Mouse (Mus musculus) thymus, adult 2 months (tissue): ENCODE results near the gene Cdc42bpg. TPM values are rescaled to one million over a fixed set of nuclear protein-coding genes. Genes with fewer than 3 reads are reported as not detected.
"Not testable (repeated sequence)": the region's sequence is repeated elsewhere in the genome, so short reads cannot be mapped to it uniquely, and the experiment has no call there.

Experiments
- DNase-seq: peaks from one replicate; pipeline ENCODE4 v3.0.0; 2021
- H3K27ac ChIP-seq: fragments of 200-500 bp; 2 replicates; pipeline ENCODE4 v1.5.1; 2012; ENCODE audit warnings: low read length, control low read depth; ENCODE audit not compliant: control insufficient read depth, insufficient read depth
- H3K27me3 ChIP-seq: fragments of 200-500 bp; 2 replicates; pipeline ENCODE4 v1.6.1; 2012; ENCODE audit warnings: mild to moderate bottlenecking, low read length, moderate library complexity, mixed read lengths; ENCODE audit not compliant: control insufficient read depth, insufficient read depth
- H3K36me3 ChIP-seq: fragments of 200-500 bp; 2 replicates; pipeline ENCODE4 v1.6.1; 2012; ENCODE audit warnings: mild to moderate bottlenecking, low read length, moderate library complexity; ENCODE audit not compliant: control insufficient read depth, insufficient read depth
- H3K4me1 ChIP-seq: fragments of 200-500 bp; replicated peaks from 2 replicates; pipeline ENCODE4 v1.6.1; 2012; ENCODE audit warnings: low read length; ENCODE audit not compliant: control insufficient read depth, insufficient read depth
- H3K4me3 ChIP-seq: fragments of 200-500 bp; 2 replicates; pipeline ENCODE4 v1.5.1; 2012; ENCODE audit warnings: mild to moderate bottlenecking, low read length, control low read depth, moderate library complexity; ENCODE audit not compliant: control insufficient read depth, insufficient read depth
- CTCF ChIP-seq: fragments of 200-500 bp; IDR thresholded peaks from 2 replicates; pipeline ENCODE4 v1.5.1; 2012; ENCODE audit warnings: mild to moderate bottlenecking, control low read depth, low read length, moderate library complexity, borderline replicate concordance; ENCODE audit not compliant: control insufficient read depth, poor library complexity, insufficient read depth; ENCODE audit errors: extremely low read depth
- POLR2A ChIP-seq: fragments of 200-500 bp; IDR thresholded peaks from 2 replicates; pipeline ENCODE4 v1.6.1; 2012; ENCODE audit warnings: mild to moderate bottlenecking, low read length, control low read depth, moderate library complexity; ENCODE audit not compliant: control insufficient read depth, poor library complexity, insufficient read depth; ENCODE audit errors: extremely low read depth
- WGBS: fragments of 180-500 bp; shearing (Covaris S2); methylation state at CpG from one replicate; pipeline ENCODE4 v1.1.7; 2018; 5-methylcytosine and 5-hydroxymethylcytosine counted together
- polyA plus RNA-seq: library from polyadenylated mRNA; depleted of rRNA; stranded (reverse); fragments of >200 nt; gene quantifications from 2 replicates; pipeline ENCODE4 v1.2.3, GENCODE M21; 2012

Gene Cdc42bpg
- polyA plus RNA-seq, 1 experiment, result 12.9 TPM

GRCm38 (mm10) chr19:6286434-6287401, 19.5 kb upstream of the Cdc42bpg start:
- TF ChIP-seq POLR2A (no peak), CTCF (no peak)
- Histone ChIP-seq H3K4me1 (peaks cover 34% of the 10 kb centered on the region), H3K36me3 (no peaks in the 10 kb centered on the region; the same call in 1 of the 2 replicates), H3K27ac (no peak overlapping the region), H3K27me3 (no peaks in the 10 kb centered on the region), H3K4me3 (no peak overlapping the region)
- 60% methylated on average over 19 of the region's 19 CpGs for WGBS
- no peak for DNase-seq

- H3K36me3 ChIP-seq, result no peaks in the 10 kb centered on the region
- H3K27me3 ChIP-seq, result no peaks in the 10 kb centered on the region
- peak overlapping the region; percentile 18; the same call in 1 of the 2 replicates for H3K27ac ChIP-seq
- 55% methylated on average over 13 of the region's 13 CpGs for WGBS
- no peak for DNase-seq
- TF ChIP-seq POLR2A (no peak), CTCF (no peak)
- no peak overlapping the region for H3K4me3 ChIP-seq
- peaks cover 36% of the 10 kb centered on the region for H3K4me1 ChIP-seq
Measured at GRCm38 (mm10) chr19:6288236-6288894, 17.9 kb upstream of the Cdc42bpg start.

- Histone ChIP-seq H3K4me3 (no peak overlapping the region), H3K4me1 (peaks cover 36% of the 10 kb centered on the region), H3K27ac (no peak overlapping the region), H3K36me3 (no peaks in the 10 kb centered on the region), H3K27me3 (no peaks in the 10 kb centered on the region)
- no peak for DNase-seq
- WGBS, result 91% methylated on average over 14 of the region's 14 CpGs
- no peak for TF ChIP-seq POLR2A
- TF ChIP-seq CTCF, result no peak
Measured at GRCm38 (mm10) chr19:6289696-6290238, 16.5 kb upstream of the Cdc42bpg start.

- DNase-seq, H3K27ac ChIP-seq, H3K4me3 ChIP-seq, H3K27me3 ChIP-seq, H3K36me3 ChIP-seq: not testable (repeated sequence)
- peaks cover 34% of the 10 kb centered on the region for H3K4me1 ChIP-seq
- WGBS, result 94% methylated on average over 5 of the region's 6 CpGs
Measured at GRCm38 (mm10) chr19:6290720-6291116, 15.5 kb upstream of the Cdc42bpg start.

GRCm38 (mm10) chr19:6291117-6291781, 15.0 kb upstream of the Cdc42bpg start:
- no peaks in the 10 kb centered on the region for H3K36me3 ChIP-seq
- WGBS, result 82% methylated on average over 10 of the region's 10 CpGs

GRCm38 (mm10) chr19:6292262-6292661, 14.0 kb upstream of the Cdc42bpg start:
- Histone ChIP-seq H3K27ac (no peak overlapping the region), H3K27me3 (no peaks in the 10 kb centered on the region), H3K36me3 (no peaks in the 10 kb centered on the region), H3K4me1 (peaks cover 30% of the 10 kb centered on the region), H3K4me3 (no peak overlapping the region)
- no peak for DNase-seq
- 96% methylated on average over 5 of the region's 5 CpGs for WGBS
- no peak for TF ChIP-seq POLR2A
- no peak for TF ChIP-seq CTCF

More at GRCm38 (mm10) chr19:6291117-6291781, 15.0 kb upstream of the Cdc42bpg start:
- no peak for DNase-seq
- Histone ChIP-seq H3K27me3 (no peaks in the 10 kb centered on the region), H3K27ac (no peak overlapping the region), H3K4me1 (peaks cover 34% of the 10 kb centered on the region), H3K4me3 (no peak overlapping the region)
- TF ChIP-seq POLR2A, result no peak
- no peak for TF ChIP-seq CTCF

GRCm38 (mm10) chr19:6294301-6294700, 12.0 kb upstream of the Cdc42bpg start:
- H3K27ac ChIP-seq, result no peak overlapping the region
- 95% methylated on average over 17 of the region's 17 CpGs for WGBS
- H3K27me3 ChIP-seq, result no peaks in the 10 kb centered on the region
- no peak overlapping the region for H3K4me3 ChIP-seq
- DNase-seq, result no peak
- TF ChIP-seq CTCF, result no peak
- no peak for TF ChIP-seq POLR2A
- H3K4me1 ChIP-seq, result peaks cover 14% of the 10 kb centered on the region
- peaks cover 6% of the 10 kb centered on the region; the same call in 1 of the 2 replicates for H3K36me3 ChIP-seq
